Mouse (Mus musculus): ENCODE measurements around the gene Tm4sf5. TPM values are rescaled to one million over a fixed set of nuclear protein-coding genes. Genes with fewer than 3 reads are reported as not detected.
A peak's percentile ranks its signal among the peaks of the same experiment; 100 is the strongest.

The Tm4sf5 gene
- total and polyA plus RNA-seq, 3 experiments = 5.5 to 24.5 (median 11.7) TPM

DNA sequence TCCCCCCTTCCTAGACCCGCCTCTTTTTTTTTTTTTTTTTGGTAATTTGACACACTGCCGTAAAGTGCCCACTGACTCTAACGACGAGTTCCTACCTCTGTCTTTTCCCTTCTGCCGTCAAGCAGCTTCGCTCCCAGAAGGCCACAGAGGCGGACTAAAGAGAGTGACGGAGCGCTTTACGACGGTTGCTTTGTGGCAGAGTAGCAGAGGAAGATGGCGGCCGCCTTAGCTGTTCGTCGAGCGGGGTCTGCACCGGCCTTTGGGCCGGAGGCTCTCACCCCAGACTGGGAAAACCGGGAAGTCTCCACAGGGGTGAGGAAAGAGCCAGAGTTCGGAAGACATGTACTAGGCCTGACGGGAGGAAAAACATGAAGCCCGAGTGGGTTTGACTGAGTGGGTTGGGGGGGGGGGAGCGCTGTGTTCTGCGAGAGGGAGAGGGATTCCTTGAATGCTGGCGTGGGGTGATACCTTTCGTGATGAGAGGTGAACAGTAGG lies 20.2 kb downstream of the Tm4sf5 start, which contains the start of gene Psmb6:
TSS of gene Psmb6 (plus strand) at position 184 of the 495 bp plus-strand sequence.
- Histone ChIP-seq H3K4me1 (ENCODE audit: control insufficient read depth in 1 of 2, insufficient read depth in 2 of 2) (peaks cover 13 to 43% of the 10 kb centered on the region in 2 experiments), H3K4me3 (replicated peaks in 1 of 3; ENCODE audit: low read depth in 2 of 3, low read length in 2 of 3, poor library complexity in 1 of 3) (peak within 1 kb of the TSS; percentile 69 to 96 (median 76)), H3K9me3 (replicated peaks; ENCODE audit: low read length) (no peaks in the 10 kb centered on the region), H3K9ac (ENCODE audit: insufficient read depth, low read depth) (peak within 1 kb of the TSS; percentile 94), H3K4me2 (ENCODE audit: insufficient read depth, low read depth, poor library complexity, severe bottlenecking) (peak within 1 kb of the TSS; percentile 96), H3K79me2 (replicated peaks; ENCODE audit: control insufficient read depth, extremely low read depth, insufficient read depth, poor library complexity, severe bottlenecking) (peaks cover 12% of the 10 kb centered on the region), H3K36me3 (replicated peaks in 1 of 2; ENCODE audit: control insufficient read depth in 1 of 2, insufficient read depth in 1 of 2, low read length in 1 of 2) (peaks cover 24 to 38% of the 10 kb centered on the region in 2 experiments), H3K27ac (ENCODE audit: insufficient read depth, low read depth) (no peak within 1 kb of the TSS), H3K27me3 (replicated peaks) (no peaks in the 10 kb centered on the region)
- TF ChIP-seq IRF4 (IDR thresholded peaks at IDR 0.05; ENCODE audit: low read depth, low read length) (peak; percentile 90), CHD1 (IDR thresholded peaks at IDR 0.05; ENCODE audit: low read depth, low read length) (peak; percentile 75; the same call in 1 of the 2 replicates), USF2 (conservative IDR thresholded peaks at IDR 0.05; ENCODE audit: low read depth, low read length) (no peak), ZKSCAN1 (IDR thresholded peaks at IDR 0.05; ENCODE audit: borderline replicate concordance, low read depth, low read length) (no peak; the same call in 1 of the 2 replicates), RAD21 (IDR thresholded peaks at IDR 0.05; ENCODE audit: low read depth, low read length) (no peak), JUND (conservative IDR thresholded peaks at IDR 0.05; ENCODE audit: low read depth, low read length) (peak; percentile 71; the same call in 1 of the 2 replicates), ZC3H11A (IDR thresholded peaks at IDR 0.05; ENCODE audit: low read depth, low read length) (no peak), SIN3A (IDR thresholded peaks at IDR 0.05; ENCODE audit: low read length) (peak; percentile 86), ZMIZ1 (IDR thresholded peaks at IDR 0.05; ENCODE audit: low read depth, low read length) (peak; percentile 93), ZNF384 (IDR thresholded peaks at IDR 0.05; ENCODE audit: low read depth, low read length) (peak; percentile 100), UBTF (IDR thresholded peaks at IDR 0.05; ENCODE audit: low read depth, low read length) (peak; percentile 78; the same call in 1 of the 2 replicates), ETS1 (conservative IDR thresholded peaks at IDR 0.05; ENCODE audit: low read depth, low read length) (peak; percentile 45; the same call in 1 of the 2 replicates), PAX5 (IDR thresholded peaks at IDR 0.05; ENCODE audit: low read length) (no peak), SMC3 (IDR thresholded peaks at IDR 0.05; ENCODE audit: low read depth, low read length) (no peak), MXI1 (IDR thresholded peaks at IDR 0.05; ENCODE audit: low read depth, low read length) (peak; percentile 61; the same call in 1 of the 2 replicates), E2F4 (IDR thresholded peaks at IDR 0.05; ENCODE audit: insufficient replicate concordance, low read depth, low read length) (peak; percentile 82; the same call in 1 of the 2 replicates), TBP (conservative IDR thresholded peaks at IDR 0.05; ENCODE audit: low read depth, low read length) (peak; percentile 86), POLR2AphosphoS2 (IDR thresholded peaks at IDR 0.05; ENCODE audit: low read depth, low read length) (peak; percentile 95), USF1 (IDR thresholded peaks at IDR 0.05; ENCODE audit: low read depth, low read length) (no peak; the same call in 1 of the 2 replicates), HCFC1 (IDR thresholded peaks at IDR 0.05; ENCODE audit: low read depth, low read length) (peak; percentile 98), MAFK (IDR thresholded peaks at IDR 0.05; ENCODE audit: insufficient replicate concordance, low read length) (peak; percentile 57; the same call in 1 of the 2 replicates), TCF12 (IDR thresholded peaks at IDR 0.05; ENCODE audit: low read depth, low read length) (peak; percentile 97), MEF2A (IDR thresholded peaks at IDR 0.05; ENCODE audit: borderline replicate concordance, low read depth, low read length) (peak; percentile 77), BHLHE40 (IDR thresholded peaks at IDR 0.05; ENCODE audit: low read depth, low read length) (0 out of 2 replicates have a peak, but pooled peaks have one; percentile 14), POLR2A (IDR thresholded peaks at IDR 0.05; ENCODE audit: low read depth, low read length) (peak; percentile 98), CTCF (conservative IDR thresholded peaks at IDR 0.05 in 1 of 2, IDR thresholded peaks at IDR 0.05 in 1 of 2; ENCODE audit: low read depth in 2 of 2, low read length in 2 of 2) (no peak), CHD2 (IDR thresholded peaks at IDR 0.05; ENCODE audit: low read length) (0 out of 2 replicates have a peak, but pooled peaks have one; percentile 64), EP300 (IDR thresholded peaks at IDR 0.05; ENCODE audit: low read length) (no peak), GABPA (IDR thresholded peaks at IDR 0.05; ENCODE audit: insufficient replicate concordance, low read depth, low read length) (peak; percentile 90; the same call in 1 of the 2 replicates), MAX (IDR thresholded peaks at IDR 0.05; ENCODE audit: low read length) (no peak), NELFE (IDR thresholded peaks at IDR 0.05; ENCODE audit: low read depth, low read length) (peak; percentile 96), MYC (IDR thresholded peaks at IDR 0.05; ENCODE audit: low read depth, low read length) (no peak), RCOR1 (conservative IDR thresholded peaks at IDR 0.05; ENCODE audit: low read depth, low read length) (no peak), MAZ (IDR thresholded peaks at IDR 0.05; ENCODE audit: low read depth, low read length) (peak; percentile 86), KAT2A (IDR thresholded peaks at IDR 0.05; ENCODE audit: insufficient replicate concordance, low read length) (peak; percentile 99), JUN (IDR thresholded peaks at IDR 0.05; ENCODE audit: insufficient read depth, low read depth, low read length) (peak; percentile 34; the same call in 1 of the 2 replicates), ELF1 (IDR thresholded peaks at IDR 0.05; ENCODE audit: low read depth, low read length) (peak; percentile 93), NRF1 (IDR thresholded peaks at IDR 0.05; ENCODE audit: low read depth, low read length) (peak; percentile 71)
- DNase-seq (ENCODE audit: extremely low read depth) = peak; percentile 100
- in situ Hi-C loops (cut with MboI; ENCODE audit: low pct_ligation_motif_present, low pct_unique_long_range_greater_than_20kb, low sequenced_read_pairs) = loop anchor here (5.0 kb wide), 1 partner anchor 37 kb away; the partner anchor contains the start of gene Mink1
- dilution Hi-C loops (cut with MboI; ENCODE audit: extremely low pct_ligation_motif_present, extremely low pct_unique_long_range_greater_than_20kb, low sequenced_read_pairs) = no loop called here
